Mouse (Mus musculus) left cerebral cortex, postnatal 36 days (tissue): ENCODE results near the gene Crip3. TPM values are rescaled to one million over a fixed set of nuclear protein-coding genes. Genes with fewer than 3 reads are reported as not detected.

Source experiments
- DNase-seq, 2 experiments: peaks; one replicate each; pipeline ENCODE4 v3.0.0; 2021 to 2022; ENCODE audit warnings: low spot score in 2 of 2, mixed read lengths in 1 of 2
- intact Hi-C: fragments of 180-260 bp; cut with DNase I; formaldehyde crosslinking; loops from one replicate; pipeline ENCODE4 v1.15.1; 2025
- total RNA-seq, 2 experiments: library from RNA; stranded (reverse); gene quantifications; 2 replicates each; pipeline ENCODE4 v1.2.3; 2021

Gene Crip3
- total RNA-seq, 2 experiments from 2014 or later, result 1.7 to 6.5 TPM

- intact Hi-C loops, result no loop called here
- no peak for DNase-seq
These were observed 25.3 kb downstream of the Crip3 start for GRCm38 (mm10) chr17:46453970-46454411.

GRCm38 (mm10) chr17:46454539-46454938 is 25.8 kb downstream of the Crip3 start:
- intact Hi-C loops, result no loop called here

GRCm38 (mm10) chr17:46455110-46455691 is 26.5 kb downstream of the Crip3 start:
- intact Hi-C loops, result no loop called here
- no peak for DNase-seq

More at GRCm38 (mm10) chr17:46454539-46454938, 25.8 kb downstream of the Crip3 start:
- no peak for DNase-seq

- DNase-seq, result no peak
- intact Hi-C loops, result no loop called here
These were observed 29.1 kb downstream of the Crip3 start for GRCm38 (mm10) chr17:46457791-46458190.

GRCm38 (mm10) chr17:46458439-46458838 is 29.7 kb downstream of the Crip3 start:
- intact Hi-C loops, result no loop called here
- DNase-seq, result no peak

- no peak for DNase-seq
- intact Hi-C loops, result no loop called here
These were observed 31.9 kb downstream of the Crip3 start for GRCm38 (mm10) chr17:46460673-46461072.

GRCm38 (mm10) chr17:46461347-46461746 is 32.6 kb downstream of the Crip3 start:
- intact Hi-C loops, result no loop called here
- no peak for DNase-seq

- intact Hi-C loops, result no loop called here
- no peak for DNase-seq
These were observed 33.5 kb downstream of the Crip3 start for GRCm38 (mm10) chr17:46462226-46462625.

GRCm38 (mm10) chr17:46467830-46468229 is 39.1 kb downstream of the Crip3 start:
- no peak for DNase-seq
- intact Hi-C loops, result no loop called here

GRCm38 (mm10) chr17:46476601-46477000 is 47.9 kb downstream of the Crip3 start:
- intact Hi-C loops, result no loop called here
- no peak for DNase-seq

GRCm38 (mm10) chr17:46477286-46477685 is 48.6 kb downstream of the Crip3 start:
- DNase-seq, result no peak
- intact Hi-C loops, result no loop called here

Other genes starting within 250 kb of the Crip3 start
- 1 to 10 TPM; 6.3 to 7.1 TPM for gene Polh, start 226.3 kb upstream of the Crip3 start, total RNA-seq
- gene Xpo5, start 226.1 kb upstream of the Crip3 start, total RNA-seq, result 10 to 100 TPM; 39.3 to 42.9 TPM
- 10 to 100 TPM; 36.3 to 38.8 TPM for gene Polr1c, start 180.9 kb upstream of the Crip3 start, total RNA-seq
- gene Yipf3, start 180.8 kb upstream of the Crip3 start, total RNA-seq, result 10 to 100 TPM; 84.6 to 85.6 TPM
- gene Lrrc73, start 175.4 kb upstream of the Crip3 start, total RNA-seq, result 10 to 100 TPM; 63.1 to 73.6 TPM
- 10 to 100 TPM; 35.9 to 48.4 TPM for gene Tjap1, start 145.9 kb upstream of the Crip3 start, total RNA-seq
- 10 to 100 TPM; 50.7 to 71.8 TPM for gene Dlk2, start 131.5 kb upstream of the Crip3 start, total RNA-seq
- gene Abcc10, start 100.6 kb upstream of the Crip3 start, total RNA-seq, result 10 to 100 TPM in 1 of 2 experiments, 1 to 10 TPM in 1; 8.1 to 11.9 TPM
- 10 to 100 TPM; 54.1 to 64.3 TPM for gene Zfp318, start 45.2 kb upstream of the Crip3 start, total RNA-seq
- under 1 TPM in 1 of 2 experiments, not detected in 1; 0.20 TPM for gene Slc22a7, start 9.5 kb downstream of the Crip3 start, total RNA-seq
- 100 to 1,000 TPM; 126 to 139 TPM for gene Ttbk1, start 58.7 kb downstream of the Crip3 start, total RNA-seq
- 1 to 10 TPM; 3.5 to 5.4 TPM for gene Dnph1, start 67.8 kb downstream of the Crip3 start, total RNA-seq
- 10 to 100 TPM; 58.8 to 76.6 TPM for gene Cul9, start 117.5 kb downstream of the Crip3 start, total RNA-seq
- 10 to 100 TPM; 55.6 to 68.4 TPM for gene Srf, start 127.2 kb downstream of the Crip3 start, total RNA-seq
- gene Ptk7, start 200.6 kb downstream of the Crip3 start, total RNA-seq, result 10 to 100 TPM; 10.3 to 11.0 TPM
- gene Klc4, start 217.1 kb downstream of the Crip3 start, total RNA-seq, result 10 to 100 TPM; 19.9 to 21.7 TPM
- 10 to 100 TPM; 52.5 to 54.7 TPM for gene Mrpl2, start 217.3 kb downstream of the Crip3 start, total RNA-seq
- gene Cul7, start 221.4 kb downstream of the Crip3 start, total RNA-seq, result 10 to 100 TPM; 27.8 to 29.1 TPM
- 10 to 100 TPM; 14.9 to 16.5 TPM for gene Rrp36, start 245.4 kb downstream of the Crip3 start, total RNA-seq
- gene Mea1, start 249.9 kb downstream of the Crip3 start, total RNA-seq, result 100 to 1,000 TPM; 118 to 128 TPM